Mouse (Mus musculus): ENCODE measurements at regions not wholly inside any gene's neighbourhood (a gene's known extent, or its start where the extent isn't known, plus 50 kb on each side); places are given as distances from the start of the nearest gene placed in this dataset.

GRCm38 (mm10) chr6:51641965-51642364 is 118.3 kb downstream of the Snx10 start:
- no peak for DNase-seq

- DNase-seq, result no peak
Measured at GRCm38 (mm10) chr6:51648813-51649212, 125.1 kb downstream of the Snx10 start.

GRCm38 (mm10) chr6:51653753-51654152 is 130.1 kb downstream of the Snx10 start:
- no peak for DNase-seq

- DNase-seq, result peak; percentile 5
Measured at GRCm38 (mm10) chr6:51654991-51655390, 131.3 kb downstream of the Snx10 start.

- no peak for DNase-seq
Measured at GRCm38 (mm10) chr6:51656078-51656477, 132.4 kb downstream of the Snx10 start.

- DNase-seq, result no peak
Measured at GRCm38 (mm10) chr6:51656883-51657640, 133.4 kb downstream of the Snx10 start.

GRCm38 (mm10) chr6:51658360-51658759 is 134.7 kb downstream of the Snx10 start:
- no peak for DNase-seq

GRCm38 (mm10) chr6:51663178-51663577 is 139.5 kb downstream of the Snx10 start:
- DNase-seq, result no peak

GRCm38 (mm10) chr6:51664049-51664448 is 140.3 kb downstream of the Snx10 start:
- no peak for DNase-seq

GRCm38 (mm10) chr6:51667022-51667421 is 143.3 kb downstream of the Snx10 start:
- DNase-seq, result no peak

GRCm38 (mm10) chr6:51675342-51675945 is 151.7 kb downstream of the Snx10 start:
- no peak for DNase-seq

GRCm38 (mm10) chr6:51677162-51677996 is 153.7 kb downstream of the Snx10 start:
- no peak for DNase-seq

- DNase-seq, result no peak
Measured at GRCm38 (mm10) chr6:51678743-51679142, 155.0 kb downstream of the Snx10 start.

GRCm38 (mm10) chr6:51680239-51680857 is 156.6 kb downstream of the Snx10 start:
- DNase-seq, result no peak

- no peak for DNase-seq
Measured at GRCm38 (mm10) chr6:51683131-51683530, 159.4 kb downstream of the Snx10 start.

- DNase-seq, result no peak
Measured at GRCm38 (mm10) chr6:51685651-51686287, 162.1 kb downstream of the Snx10 start.

- no peak for DNase-seq
Measured at GRCm38 (mm10) chr6:51690795-51691563, 167.3 kb downstream of the Snx10 start.

GRCm38 (mm10) chr6:51693984-51694383 is 170.3 kb downstream of the Snx10 start:
- no peak for DNase-seq

- DNase-seq, result no peak
Measured at GRCm38 (mm10) chr6:51696396-51696795, 172.7 kb downstream of the Snx10 start.

GRCm38 (mm10) chr6:51697754-51698153 is 174.1 kb downstream of the Snx10 start:
- no peak for DNase-seq

- DNase-seq, result no peak
Measured at GRCm38 (mm10) chr6:51698244-51698643, 174.5 kb downstream of the Snx10 start.
